Mouse (Mus musculus) liver, embryonic 13.5 days (tissue): ENCODE measurements at regions not wholly inside any gene's neighbourhood (a gene's known extent, or its start where the extent isn't known, plus 50 kb on each side); places are given as distances from the start of the nearest gene placed in this dataset.

ENCODE experiments used
- ATAC-seq: fragments of 200-750 bp; cut with Nextera tagmentation; 2 replicates; pipeline ENCODE4 v1.8.0; 2017; ENCODE audit warnings: low read depth, mild to moderate bottlenecking, moderate number of reproducible peaks, moderate library complexity
- DNase-seq: peaks from one replicate; pipeline ENCODE4 v3.0.0; 2022
- H3K27ac ChIP-seq: fragments of 300-500 bp; sonication (generic); 2 replicates; pipeline ENCODE4 v1.5.1; 2015; ENCODE audit warnings: moderate library complexity, mild to moderate bottlenecking, inconsistent platforms
- H3K27me3 ChIP-seq: fragments of 300-500 bp; sonication (generic); 2 replicates; pipeline ENCODE4 v1.6.1; 2015; ENCODE audit warnings: mild to moderate bottlenecking, inconsistent platforms
- H3K36me3 ChIP-seq: fragments of 300-500 bp; sonication (generic); 2 replicates; pipeline ENCODE4 v1.6.1; 2015; ENCODE audit warnings: mild to moderate bottlenecking, inconsistent platforms
- H3K4me1 ChIP-seq: fragments of 300-500 bp; sonication (generic); replicated peaks from 2 replicates; pipeline ENCODE4 v1.6.1; 2015; ENCODE audit warnings: inconsistent platforms
- H3K4me2 ChIP-seq: fragments of 300-500 bp; sonication (generic); 2 replicates; pipeline ENCODE4 v1.6.1; 2015; ENCODE audit warnings: inconsistent platforms, mild to moderate bottlenecking, moderate library complexity
- H3K4me3 ChIP-seq: fragments of 300-500 bp; sonication (generic); replicated peaks from 2 replicates; pipeline ENCODE4 v1.5.1; 2015; ENCODE audit warnings: mild to moderate bottlenecking, inconsistent platforms
- H3K9ac ChIP-seq: fragments of 300-500 bp; sonication (generic); 2 replicates; pipeline ENCODE4 v1.6.1; 2015; ENCODE audit warnings: mild to moderate bottlenecking, inconsistent platforms
- H3K9me3 ChIP-seq: fragments of 300-500 bp; sonication (generic); replicated peaks from 2 replicates; pipeline ENCODE4 v1.6.1; 2016; ENCODE audit warnings: inconsistent platforms
- WGBS: fragments of 180-500 bp; shearing (Covaris S2); methylation state at CpG from one replicate; pipeline ENCODE4 v1.1.7; 2015; ENCODE audit not compliant: insufficient replicate concordance; 5-methylcytosine and 5-hydroxymethylcytosine counted together

DNA sequence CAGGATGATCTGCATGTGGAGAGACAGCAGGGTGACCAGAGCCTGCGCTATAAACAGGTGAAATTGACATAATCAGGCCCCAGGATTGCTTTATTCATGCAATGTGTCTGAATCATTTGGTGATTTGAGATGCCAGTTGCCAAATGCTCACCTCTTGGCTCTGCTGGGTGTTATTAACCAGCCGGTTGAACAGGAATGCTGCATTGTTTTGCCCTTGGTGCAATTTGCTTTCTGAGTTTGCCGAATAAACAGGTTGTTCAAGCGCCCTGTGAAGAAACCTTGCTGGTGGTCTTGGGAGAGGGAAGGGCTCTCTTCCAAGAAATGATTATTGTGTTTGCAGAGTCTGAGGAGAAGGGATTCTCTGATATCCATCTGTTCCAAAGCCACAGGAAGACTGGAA, 126.3 kb upstream of the Sgk1 start:
- DNase-seq (no peak), ATAC-seq (no peak)
- no peak overlapping the region for H3K27ac ChIP-seq
- H3K36me3 ChIP-seq, result no peaks in the 10 kb centered on the region
- H3K9me3 ChIP-seq, result no peaks in the 10 kb centered on the region
- 71% methylated on average over 4 of the region's 4 CpGs for WGBS
- no peaks in the 10 kb centered on the region for H3K4me1 ChIP-seq
- H3K9ac ChIP-seq, result no peak overlapping the region
- H3K4me2 ChIP-seq, result no peak overlapping the region
- H3K27me3 ChIP-seq, result no peaks in the 10 kb centered on the region
- H3K4me3 ChIP-seq, result no peak overlapping the region

DNA sequence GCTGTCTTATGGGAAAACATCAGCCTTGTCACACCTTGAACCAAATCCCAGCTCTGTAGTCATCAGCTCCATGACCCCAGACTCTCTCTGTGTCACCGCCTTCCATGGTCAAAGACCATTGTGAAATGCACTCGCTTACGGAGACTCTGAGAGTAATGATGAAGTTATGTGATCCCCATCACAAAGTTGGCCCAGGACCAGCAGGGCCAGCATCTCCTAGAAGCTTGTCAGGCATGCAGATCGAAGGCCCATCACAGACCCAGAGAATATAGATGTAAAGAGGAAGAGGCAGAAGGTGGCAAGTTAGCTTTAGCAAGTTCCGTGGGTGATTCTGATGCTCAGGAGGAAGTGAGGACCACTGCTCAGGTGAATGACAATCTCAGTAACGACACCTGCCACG, 125.2 kb upstream of the Sgk1 start:
- H3K4me3 ChIP-seq, result no peak overlapping the region
- ATAC-seq, result no peak
- 67% methylated on average over 7 of the region's 7 CpGs for WGBS

DNA sequence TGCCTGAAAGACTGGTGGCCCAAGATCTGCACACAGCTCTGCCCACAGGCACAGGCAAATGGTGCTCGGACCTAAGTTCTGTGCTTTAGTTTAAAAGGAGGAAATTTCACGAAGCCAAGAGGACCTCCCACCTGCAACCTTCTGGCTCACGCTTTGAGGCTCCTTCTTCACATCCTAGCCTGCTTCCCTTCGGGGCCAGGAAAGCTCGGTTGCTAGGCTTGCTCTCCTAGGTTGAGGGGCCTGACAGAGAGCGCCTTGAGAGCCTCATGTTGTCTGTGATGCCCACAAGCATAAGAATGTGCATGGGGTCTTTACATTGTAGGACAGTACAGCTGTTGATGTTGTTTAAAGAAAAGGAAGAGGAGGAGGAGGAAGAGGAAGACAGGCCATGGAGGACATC, 123.9 kb upstream of the Sgk1 start:
- no peaks in the 10 kb centered on the region for H3K36me3 ChIP-seq
- no peaks in the 10 kb centered on the region for H3K4me1 ChIP-seq
- no peak overlapping the region for H3K9ac ChIP-seq
- no peaks in the 10 kb centered on the region for H3K27me3 ChIP-seq
- H3K4me2 ChIP-seq, result no peak overlapping the region
- no peak overlapping the region for H3K4me3 ChIP-seq
- no peak overlapping the region for H3K27ac ChIP-seq
- WGBS, result 65% methylated on average over 6 of the region's 6 CpGs
- DNase-seq (no peak), ATAC-seq (no peak)
- H3K9me3 ChIP-seq, result no peaks in the 10 kb centered on the region

More for the DNA sequence above, 125.2 kb upstream of the Sgk1 start:
- Histone ChIP-seq H3K9ac (no peak overlapping the region), H3K27me3 (no peaks in the 10 kb centered on the region), H3K9me3 (no peaks in the 10 kb centered on the region), H3K4me1 (no peaks in the 10 kb centered on the region), H3K27ac (no peak overlapping the region), H3K36me3 (no peaks in the 10 kb centered on the region), H3K4me2 (no peak overlapping the region)
- no peak for DNase-seq

DNA sequence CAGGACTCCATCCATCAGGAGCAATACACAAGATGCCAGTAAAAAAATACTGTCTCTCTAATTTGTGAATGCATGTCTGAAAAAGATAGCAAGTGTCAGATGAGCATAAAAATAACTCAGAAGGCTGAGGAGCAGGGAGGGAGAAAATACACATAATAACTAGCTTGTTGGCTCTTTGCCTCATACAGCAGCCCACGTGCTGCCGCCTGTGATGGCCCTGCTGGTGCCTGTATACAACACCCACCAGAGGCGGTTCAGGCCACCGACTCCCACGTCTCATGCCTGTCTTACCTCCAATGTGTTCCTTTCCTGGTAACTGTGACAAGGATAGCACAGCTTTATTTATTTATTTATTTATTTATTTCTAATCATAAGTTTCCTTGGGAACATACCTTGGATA, 119.5 kb upstream of the Sgk1 start:
- DNase-seq (no peak), ATAC-seq (no peak)
- Histone ChIP-seq H3K9me3 (no peaks in the 10 kb centered on the region), H3K9ac (no peak overlapping the region), H3K27me3 (no peaks in the 10 kb centered on the region), H3K4me3 (no peak overlapping the region), H3K4me2 (no peak overlapping the region), H3K27ac (no peak overlapping the region), H3K4me1 (no peaks in the 10 kb centered on the region), H3K36me3 (no peaks in the 10 kb centered on the region)
- WGBS, result 75% methylated on average over 5 of the region's 5 CpGs

GRCm38 (mm10) chr10:21763017-21763964, 118.7 kb upstream of the Sgk1 start:
- DNase-seq, result no peak
- no peaks in the 10 kb centered on the region for H3K27me3 ChIP-seq
- no peak overlapping the region for H3K4me2 ChIP-seq
- no peak overlapping the region for H3K4me3 ChIP-seq
- no peak overlapping the region for H3K9ac ChIP-seq
- WGBS, result 73% methylated on average over 17 of the region's 17 CpGs
- ATAC-seq, result no peak
- H3K9me3 ChIP-seq, result no peaks in the 10 kb centered on the region
- no peaks in the 10 kb centered on the region for H3K4me1 ChIP-seq
- H3K36me3 ChIP-seq, result no peaks in the 10 kb centered on the region
- no peak overlapping the region for H3K27ac ChIP-seq

GRCm38 (mm10) chr10:21764090-21764489, 117.9 kb upstream of the Sgk1 start:
- Histone ChIP-seq H3K36me3 (no peaks in the 10 kb centered on the region), H3K4me2 (no peak overlapping the region), H3K4me3 (no peak overlapping the region), H3K27me3 (no peaks in the 10 kb centered on the region), H3K9me3 (no peaks in the 10 kb centered on the region), H3K27ac (no peak overlapping the region), H3K9ac (no peak overlapping the region), H3K4me1 (no peaks in the 10 kb centered on the region)
- ATAC-seq (no peak), DNase-seq (no peak)
- WGBS, result 82% methylated on average over 8 of the region's 8 CpGs

- Histone ChIP-seq H3K4me2 (no peak overlapping the region), H3K27ac (no peak overlapping the region), H3K4me1 (no peaks in the 10 kb centered on the region), H3K9me3 (no peaks in the 10 kb centered on the region), H3K4me3 (no peak overlapping the region), H3K36me3 (no peaks in the 10 kb centered on the region), H3K9ac (no peak overlapping the region), H3K27me3 (no peaks in the 10 kb centered on the region)
- DNase-seq, result no peak
- WGBS, result 55% methylated on average over 13 of the region's 13 CpGs
- ATAC-seq, result no peak
Measured at GRCm38 (mm10) chr10:21764891-21765290, 117.1 kb upstream of the Sgk1 start.

DNA sequence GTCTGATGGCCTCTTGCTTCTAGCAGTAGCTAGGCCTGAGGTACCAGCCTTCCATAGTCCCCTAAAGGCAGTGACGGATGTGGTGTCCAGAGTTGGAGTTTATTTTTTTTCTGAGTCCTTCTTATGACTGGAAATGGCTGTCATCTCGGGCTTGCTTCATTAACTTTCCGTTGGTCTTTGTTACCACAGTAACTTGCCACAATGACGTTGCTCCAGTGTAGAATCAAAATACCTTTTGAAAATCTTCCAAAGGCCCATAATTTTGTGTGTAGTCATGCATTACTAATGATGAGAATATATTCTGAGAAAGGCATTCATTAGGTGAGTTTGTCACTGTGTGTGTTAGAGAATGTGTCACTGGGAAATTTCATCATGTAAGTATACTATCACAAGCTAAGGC, 108.4 kb upstream of the Sgk1 start:
- Histone ChIP-seq H3K4me2 (no peak overlapping the region), H3K27me3 (no peaks in the 10 kb centered on the region), H3K27ac (no peak overlapping the region), H3K4me1 (peaks cover 10% of the 10 kb centered on the region), H3K4me3 (no peak overlapping the region), H3K36me3 (no peaks in the 10 kb centered on the region), H3K9ac (no peak overlapping the region), H3K9me3 (no peaks in the 10 kb centered on the region)
- no peak for ATAC-seq
- 73% methylated on average over 4 of the region's 4 CpGs for WGBS
- no peak for DNase-seq

DNA sequence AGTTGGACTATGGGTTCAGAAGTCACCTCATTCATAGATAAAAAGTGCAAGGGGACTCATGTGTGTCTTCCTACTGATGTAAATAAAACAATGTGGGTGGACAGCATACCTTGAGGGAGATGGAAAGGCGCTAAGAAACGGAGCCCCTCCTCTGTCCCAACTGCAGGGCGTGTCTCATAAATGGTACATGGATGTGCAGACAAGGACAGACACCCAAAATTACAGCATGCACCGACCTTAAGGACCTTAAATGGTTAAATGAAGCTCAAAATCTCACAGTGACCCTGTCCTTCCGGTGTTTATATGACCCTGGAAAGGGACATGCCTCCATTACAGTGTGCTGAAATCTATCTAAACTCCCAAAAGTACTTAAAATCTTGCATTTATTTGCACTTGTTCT, 106.5 kb upstream of the Sgk1 start:
- Histone ChIP-seq H3K9ac (no peak overlapping the region), H3K9me3 (no peaks in the 10 kb centered on the region), H3K27ac (no peak overlapping the region), H3K4me2 (no peak overlapping the region), H3K36me3 (no peaks in the 10 kb centered on the region), H3K4me1 (peaks cover 10% of the 10 kb centered on the region), H3K27me3 (no peaks in the 10 kb centered on the region), H3K4me3 (no peak overlapping the region)
- ATAC-seq (no peak), DNase-seq (no peak)
- 69% methylated on average over 5 of the region's 5 CpGs for WGBS

DNA sequence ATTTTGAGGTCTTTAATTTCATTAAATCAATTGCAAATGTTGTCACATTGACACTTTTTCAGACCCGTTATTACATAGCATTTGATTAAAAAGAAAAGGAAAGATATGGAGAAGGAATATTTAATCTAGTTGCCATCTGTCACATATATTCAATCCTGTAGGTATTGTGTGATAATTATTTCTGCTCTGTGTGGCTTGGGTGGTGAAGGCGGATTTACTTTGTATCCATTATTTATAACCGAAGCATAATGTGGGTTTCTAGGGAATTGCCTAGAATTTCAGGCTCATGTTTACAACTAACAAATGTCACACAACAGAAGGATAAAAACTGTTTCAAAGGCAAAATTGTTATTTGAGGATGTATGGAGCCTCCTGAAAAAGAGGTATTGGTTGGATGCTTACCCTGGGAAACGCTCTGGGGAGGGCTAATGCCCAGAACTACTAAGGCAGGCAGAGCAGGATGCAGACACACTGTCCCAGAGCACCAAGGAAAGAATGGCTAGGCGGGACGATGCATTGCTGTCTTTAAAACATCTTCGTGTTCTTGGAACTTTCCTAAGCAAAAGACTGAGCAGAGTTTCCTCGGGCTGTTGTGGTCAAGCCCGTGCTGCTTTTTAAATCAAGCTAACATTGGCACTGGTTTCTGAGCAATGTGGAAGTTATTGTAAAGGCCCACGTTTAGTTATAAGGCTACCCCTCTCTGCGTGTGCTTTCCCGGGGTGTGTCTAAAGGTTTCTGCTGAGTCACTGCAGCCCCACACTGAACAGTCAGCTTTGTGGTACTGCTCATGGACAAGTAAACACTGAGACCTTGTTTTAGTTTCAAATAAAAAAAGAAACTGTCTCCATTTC, 105.8 kb upstream of the Sgk1 start:
- WGBS, result 48% methylated on average over 12 of the region's 12 CpGs
- no peaks in the 10 kb centered on the region for H3K27me3 ChIP-seq
- no peaks in the 10 kb centered on the region for H3K36me3 ChIP-seq
- no peak overlapping the region for H3K4me3 ChIP-seq
- H3K9ac ChIP-seq, result no peak overlapping the region
- no peaks in the 10 kb centered on the region for H3K9me3 ChIP-seq
- H3K27ac ChIP-seq, result no peak overlapping the region
- DNase-seq (peak; percentile 12), ATAC-seq (no peak)
- H3K4me2 ChIP-seq, result no peak overlapping the region
- peaks cover 10% of the 10 kb centered on the region for H3K4me1 ChIP-seq

DNA sequence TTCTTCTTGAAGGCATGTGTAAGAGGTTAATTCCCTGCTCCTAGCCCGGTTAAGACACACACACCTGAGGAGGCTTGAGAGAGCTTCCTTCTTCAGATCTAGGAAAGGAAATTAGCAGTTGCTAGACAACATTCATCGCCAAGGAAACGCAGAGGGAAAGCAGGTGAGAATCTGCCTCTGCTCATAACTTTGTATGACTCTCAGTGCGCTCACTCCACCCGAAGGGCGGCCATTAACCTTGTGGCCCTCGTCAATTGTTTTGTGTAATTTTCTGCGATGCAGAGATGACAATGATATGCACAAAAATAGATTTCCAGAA, 105.3 kb upstream of the Sgk1 start:
- whole genome bisulfite sequencing, result 71% methylated on average over 8 of the region's 8 CpGs
- H3K4me1 ChIP-seq, result peaks cover 10% of the 10 kb centered on the region
- H3K4me2 ChIP-seq, result no peak overlapping the region
- no peak overlapping the region for H3K4me3 ChIP-seq
- H3K27ac ChIP-seq, result no peak overlapping the region
- no peaks in the 10 kb centered on the region for H3K27me3 ChIP-seq
- no peaks in the 10 kb centered on the region for H3K36me3 ChIP-seq
- no peak overlapping the region for H3K9ac ChIP-seq
- ATAC-seq, result no peak
- H3K9me3 ChIP-seq, result no peaks in the 10 kb centered on the region
- no peak for DNase-seq
